Mouse (Mus musculus): ENCODE measurements at regions not wholly inside any gene's neighbourhood (a gene's known extent, or its start where the extent isn't known, plus 50 kb on each side); places are given as distances from the start of the nearest gene placed in this dataset.

DNA sequence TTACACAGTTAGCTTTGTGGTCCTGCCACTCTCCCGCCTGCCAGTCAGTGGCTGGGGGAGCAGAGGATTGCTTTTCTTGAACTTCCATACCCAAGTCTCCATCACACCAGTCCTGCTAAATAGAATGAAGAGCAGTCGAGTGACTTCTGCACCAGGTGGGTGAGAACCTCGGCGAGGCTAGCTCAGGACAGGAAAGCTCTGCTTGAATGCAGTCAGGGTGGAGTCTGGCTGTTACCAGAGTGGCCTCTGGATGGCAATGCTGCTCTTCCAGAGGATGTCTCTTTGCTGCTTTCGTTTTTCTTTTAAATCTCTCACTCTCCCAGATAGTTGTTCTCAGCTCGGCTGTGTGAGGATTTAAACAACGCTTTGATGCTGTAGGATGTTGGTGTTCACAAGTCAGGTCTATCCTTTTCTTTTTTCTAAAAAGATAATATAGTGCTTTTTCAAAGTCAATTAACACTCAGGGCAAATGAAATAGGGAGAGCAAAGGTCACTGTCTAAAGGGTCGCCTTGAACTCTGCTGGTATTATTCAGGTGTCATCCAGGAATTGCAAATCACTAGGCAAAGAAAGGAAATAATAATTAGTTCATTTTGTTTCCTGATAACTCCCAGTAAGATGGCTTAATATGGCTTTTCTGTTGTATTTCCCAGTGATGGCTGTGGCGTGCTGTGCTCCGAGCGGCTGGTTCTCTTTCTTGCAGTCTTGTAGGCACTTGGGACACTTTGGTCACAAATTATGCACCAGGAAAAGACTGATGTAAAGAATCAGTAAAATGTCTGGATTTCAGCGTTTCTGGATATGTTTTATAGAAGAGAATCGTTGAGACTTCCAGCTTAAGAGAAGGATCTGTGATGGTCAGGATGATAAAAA lies 368.8 kb downstream of the D3Ertd751e start:
- intact Hi-C loops (cut with DNase I) = no loop called here
- peak; percentile 77 to 88 for DNase-seq (ENCODE audit: low spot score in 2 of 2)

- intact Hi-C loops (cut with DNase I) = loop anchor here (1.0 to 10.0 kb wide), 5 partner anchors 33 to 652 kb away; no protein-coding TSS in a partner anchor
- peak; percentile 52 to 96 for DNase-seq (ENCODE audit: low spot score in 2 of 2)
Measured at GRCm38 (mm10) chr3:42129821-42130560, 387.6 kb downstream of the D3Ertd751e start.

- no peak for DNase-seq (ENCODE audit: low spot score in 2 of 2)
- intact Hi-C loops (cut with DNase I) = loop anchor here (5.0 to 10.0 kb wide), 3 partner anchors 85 to 650 kb away; no protein-coding TSS in a partner anchor
Measured at GRCm38 (mm10) chr3:42132322-42132721, 389.9 kb downstream of the D3Ertd751e start.

GRCm38 (mm10) chr3:42153372-42153771 lies 411.0 kb downstream of the D3Ertd751e start:
- DNase-seq (ENCODE audit: low spot score in 2 of 2) = no peak
- intact Hi-C loops (cut with DNase I) = no loop called here

DNA sequence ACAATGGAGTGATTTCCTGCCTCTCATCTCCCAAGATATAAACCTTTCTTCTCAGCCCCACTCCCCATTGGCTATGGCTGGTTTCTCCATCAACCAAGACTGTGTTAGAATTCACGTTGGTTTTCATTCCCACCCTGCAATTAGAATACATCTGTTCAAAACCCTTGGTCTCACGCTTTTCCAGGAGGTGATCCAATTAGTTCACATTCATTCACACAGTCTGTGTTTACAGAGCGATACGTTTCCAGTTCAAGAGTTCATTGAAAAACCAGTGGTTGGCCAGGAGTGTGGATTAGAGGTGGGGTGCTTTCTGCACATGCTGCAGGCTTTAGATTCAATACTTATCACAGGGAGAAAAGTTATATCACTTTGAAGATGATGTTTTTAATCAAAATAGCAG lies 412.5 kb downstream of the D3Ertd751e start:
- intact Hi-C loops (cut with DNase I) = no loop called here
- DNase-seq (ENCODE audit: low spot score in 2 of 2) = no peak

- DNase-seq (ENCODE audit: low spot score in 2 of 2) = peak in 1 of 2 experiments; percentile 69
- intact Hi-C loops (cut with DNase I) = loop anchor here (1.0 kb wide), 1 partner anchor 33 kb away; no protein-coding TSS in a partner anchor
Measured at GRCm38 (mm10) chr3:42163666-42164065, 421.3 kb downstream of the D3Ertd751e start.

DNA sequence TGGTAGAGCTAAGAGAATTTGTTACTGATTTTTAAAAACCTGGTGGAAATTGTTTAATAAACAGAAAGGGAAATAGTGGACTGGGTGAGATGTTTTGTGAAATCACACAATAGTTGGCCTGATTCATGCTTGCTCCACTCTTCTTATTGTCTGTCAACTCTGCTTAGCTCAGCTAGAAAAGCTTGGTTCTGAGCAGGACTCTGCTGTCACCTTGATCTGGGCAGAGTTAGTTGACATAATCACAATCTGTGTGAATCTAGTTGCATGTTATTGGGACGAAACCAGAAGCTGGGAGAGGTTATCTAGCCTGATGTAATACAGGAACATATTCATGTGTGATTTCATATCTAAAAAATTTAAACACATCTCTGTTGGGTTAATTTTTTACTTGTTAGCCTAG lies 456.8 kb downstream of the D3Ertd751e start:
- intact Hi-C loops (cut with DNase I) = no loop called here

GRCm38 (mm10) chr3:42201373-42201772 lies 459.0 kb downstream of the D3Ertd751e start:
- intact Hi-C loops (cut with DNase I) = no loop called here
- no peak for DNase-seq (ENCODE audit: low spot score in 2 of 2)

More for the DNA sequence above, 456.8 kb downstream of the D3Ertd751e start:
- no peak for DNase-seq (ENCODE audit: low spot score in 2 of 2)

- intact Hi-C loops (cut with DNase I) = no loop called here
Measured at GRCm38 (mm10) chr3:42205640-42206039, 463.2 kb downstream of the D3Ertd751e start.

DNA sequence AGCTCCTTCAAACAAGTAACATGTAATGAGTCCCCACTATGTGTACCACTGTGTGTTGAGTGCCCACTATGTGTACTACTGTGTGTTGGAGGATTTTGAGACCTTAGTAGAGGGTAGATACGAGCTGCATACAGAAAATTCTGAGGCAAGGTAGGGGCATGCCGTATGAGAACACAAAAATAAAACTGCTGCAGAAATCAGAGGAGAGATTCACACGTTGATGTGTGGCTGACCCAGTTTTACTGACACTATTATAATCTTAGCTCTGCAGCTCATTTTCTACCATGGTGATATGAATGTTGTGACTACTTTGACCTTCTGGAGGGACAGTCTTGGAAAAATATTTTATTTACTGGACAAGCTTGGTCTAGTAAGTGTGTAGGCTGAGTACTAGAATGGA lies 469.0 kb downstream of the D3Ertd751e start:
- intact Hi-C loops (cut with DNase I) = loop anchor here (10.0 kb wide), 1 partner anchor 173 kb away; no protein-coding TSS in a partner anchor
- peak in 1 of 2 experiments; percentile 60 for DNase-seq (ENCODE audit: low spot score in 2 of 2)

More at GRCm38 (mm10) chr3:42205640-42206039, 463.2 kb downstream of the D3Ertd751e start:
- DNase-seq (ENCODE audit: low spot score in 2 of 2) = no peak

GRCm38 (mm10) chr3:42212456-42212855 lies 470.0 kb downstream of the D3Ertd751e start:
- intact Hi-C loops (cut with DNase I) = loop anchor here (10.0 kb wide), 1 partner anchor 172 kb away; no protein-coding TSS in a partner anchor
- DNase-seq (ENCODE audit: low spot score in 2 of 2) = no peak

DNA sequence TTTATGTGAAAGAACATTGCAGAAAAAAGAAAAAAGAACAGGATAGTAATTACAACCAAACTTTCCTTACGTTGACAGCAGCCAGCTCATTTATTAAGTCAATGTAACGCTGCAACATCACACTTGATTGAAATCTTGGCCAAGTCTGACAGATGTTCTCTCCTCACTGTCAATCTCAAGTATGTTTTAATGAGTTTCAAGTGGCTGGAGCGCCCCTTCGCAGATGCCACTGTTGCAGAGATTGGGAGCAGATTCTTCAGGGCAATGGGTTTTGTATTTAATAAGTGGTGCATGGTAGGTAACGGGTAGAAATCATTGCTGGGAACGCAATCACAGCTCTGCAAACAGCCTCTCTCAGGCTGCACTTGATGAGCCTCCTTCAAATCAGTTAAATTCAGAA lies 470.8 kb downstream of the D3Ertd751e start:
- DNase-seq (ENCODE audit: low spot score in 2 of 2) = no peak
- intact Hi-C loops (cut with DNase I) = loop anchor here (10.0 kb wide), 1 partner anchor 172 kb away; no protein-coding TSS in a partner anchor

- intact Hi-C loops (cut with DNase I) = loop anchor here (5.0 to 10.0 kb wide), 2 partner anchors 82 to 170 kb away; no protein-coding TSS in a partner anchor
- DNase-seq (ENCODE audit: low spot score in 2 of 2) = no peak
Measured at GRCm38 (mm10) chr3:42214624-42215276, 472.3 kb downstream of the D3Ertd751e start.

- intact Hi-C loops (cut with DNase I) = loop anchor here (5.0 to 10.0 kb wide), 2 partner anchors 86 to 166 kb away; no protein-coding TSS in a partner anchor
- DNase-seq (ENCODE audit: low spot score in 2 of 2) = peak in 1 of 2 experiments; percentile 63
Measured at GRCm38 (mm10) chr3:42218719-42219118, 476.3 kb downstream of the D3Ertd751e start.

GRCm38 (mm10) chr3:42227679-42228398 lies 485.4 kb downstream of the D3Ertd751e start:
- peak; percentile 32 to 61 for DNase-seq (ENCODE audit: low spot score in 2 of 2)
- intact Hi-C loops (cut with DNase I) = no loop called here

DNA sequence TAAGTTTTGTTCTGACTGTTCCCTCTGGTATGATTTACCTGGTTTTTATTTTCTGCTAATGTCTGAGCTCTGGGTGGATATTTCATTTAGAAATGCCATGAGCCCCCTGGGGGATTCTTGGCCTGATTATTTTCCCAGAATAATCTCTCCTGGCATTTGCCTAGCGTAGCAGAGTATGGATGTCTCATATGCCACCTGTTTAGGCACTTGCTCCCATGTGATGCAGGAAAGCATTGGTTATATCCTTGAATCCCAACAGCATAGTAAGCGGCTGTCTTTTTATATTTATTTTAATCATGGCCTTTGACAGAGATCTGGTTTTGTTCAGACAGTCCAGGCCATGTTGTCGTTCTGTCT lies 486.0 kb downstream of the D3Ertd751e start:
- intact Hi-C loops (cut with DNase I) = no loop called here
- no peak for DNase-seq (ENCODE audit: low spot score in 2 of 2)

DNA sequence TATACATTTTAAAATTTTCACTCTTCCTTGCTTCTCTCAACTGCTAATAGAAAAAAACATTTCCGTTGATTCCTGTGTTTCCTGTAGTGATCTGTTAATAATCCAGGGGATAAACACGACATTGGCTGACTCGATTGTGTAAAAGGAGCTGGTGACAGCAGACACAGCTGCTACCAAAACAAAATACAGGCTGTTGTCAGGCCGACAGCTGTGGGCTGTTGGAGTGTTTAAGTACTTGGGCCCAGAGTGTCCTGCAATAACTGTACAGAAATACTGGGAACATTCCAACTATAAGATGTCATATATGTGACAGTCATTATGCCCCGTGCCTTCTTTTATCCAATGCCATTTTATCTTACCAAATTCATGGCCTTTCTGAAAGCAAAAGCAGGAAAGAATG lies 489.9 kb downstream of the D3Ertd751e start:
- no peak for DNase-seq (ENCODE audit: low spot score in 2 of 2)

DNA sequence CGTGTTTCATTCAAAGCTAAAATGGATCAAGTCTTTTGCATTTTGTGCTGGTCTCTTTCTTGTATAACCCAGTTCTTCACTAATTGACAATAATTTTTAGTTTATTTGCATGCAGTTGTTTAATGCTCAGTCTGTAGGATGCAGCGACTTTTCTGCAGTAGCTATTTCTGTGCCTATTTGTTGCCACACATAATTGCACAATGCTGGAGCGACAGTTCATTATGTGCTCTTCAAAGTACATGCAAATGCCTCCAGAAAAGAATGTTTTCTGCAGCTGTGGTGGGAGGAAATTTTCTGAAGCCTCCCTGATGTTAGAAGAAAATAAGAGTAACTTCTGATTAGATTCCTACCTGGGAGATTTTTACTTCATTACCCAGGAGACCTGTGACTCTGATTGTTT lies 491.3 kb downstream of the D3Ertd751e start:
- no peak for DNase-seq (ENCODE audit: low spot score in 2 of 2)
- intact Hi-C loops (cut with DNase I) = no loop called here

More for the DNA sequence above, 489.9 kb downstream of the D3Ertd751e start:
- intact Hi-C loops (cut with DNase I) = no loop called here

- peak in 1 of 2 experiments; percentile 35 for DNase-seq (ENCODE audit: low spot score in 2 of 2)
- intact Hi-C loops (cut with DNase I) = no loop called here
Measured at GRCm38 (mm10) chr3:42235515-42235914, 493.1 kb downstream of the D3Ertd751e start.
